Mouse (Mus musculus): ENCODE measurements around the gene Rbfox2.
"Not testable (repeated sequence)": the region's sequence is repeated elsewhere in the genome, so short reads cannot be mapped to it uniquely, and the experiment has no call there.

Gene Rbfox2

DNA sequence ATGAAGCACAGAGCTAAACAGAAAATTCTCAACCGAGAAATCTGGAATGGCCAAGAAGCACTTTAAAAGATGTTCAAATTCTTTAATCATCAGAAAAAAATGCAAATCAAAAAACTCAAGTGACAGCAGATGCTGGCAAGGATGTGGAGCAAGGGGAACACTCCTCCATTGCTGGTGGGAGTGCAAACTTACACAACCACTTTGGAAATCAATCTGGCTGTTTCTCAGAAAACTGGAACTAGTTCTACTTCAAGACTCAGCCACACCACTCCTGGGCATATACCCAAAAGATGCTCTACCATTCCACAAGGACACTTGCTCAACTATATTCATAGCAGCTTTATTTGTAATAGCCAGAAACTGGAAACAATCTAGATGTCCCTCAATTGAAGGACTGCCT lies 37.3 kb downstream of the Rbfox2 start:
- not testable (repeated sequence) for DNase-seq

DNA sequence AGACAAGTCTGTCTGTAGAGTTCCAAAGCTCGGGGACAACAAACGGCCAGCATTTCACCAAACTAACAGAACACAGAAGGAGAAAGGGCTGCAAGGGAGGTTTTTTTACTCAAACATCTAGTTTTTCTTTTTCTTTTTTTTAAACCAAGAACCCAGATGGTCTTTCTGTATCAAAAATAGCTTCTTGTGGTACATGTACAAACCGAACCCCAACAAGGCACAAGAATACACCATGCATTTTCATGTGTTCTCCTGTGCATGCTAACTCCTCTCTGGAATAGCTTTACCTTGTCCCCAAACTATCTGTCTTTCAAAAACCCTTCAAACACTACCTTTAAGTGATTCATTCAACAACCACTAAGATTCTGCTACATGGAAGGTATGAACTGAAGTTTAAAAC lies 38.4 kb downstream of the Rbfox2 start:
- no peak for DNase-seq

- DNase-seq: no peak
Measured at GRCm38 (mm10) chr15:77265318-77265717, 41.5 kb downstream of the Rbfox2 start.

- peak; percentile 29 for DNase-seq
Measured at GRCm38 (mm10) chr15:77264314-77264713, 42.5 kb downstream of the Rbfox2 start.

- DNase-seq: no peak
Measured at GRCm38 (mm10) chr15:77262782-77263181, 44.0 kb downstream of the Rbfox2 start.

GRCm38 (mm10) chr15:77257437-77258229 lies 49.2 kb downstream of the Rbfox2 start:
- DNase-seq: peak; percentile 65

DNA sequence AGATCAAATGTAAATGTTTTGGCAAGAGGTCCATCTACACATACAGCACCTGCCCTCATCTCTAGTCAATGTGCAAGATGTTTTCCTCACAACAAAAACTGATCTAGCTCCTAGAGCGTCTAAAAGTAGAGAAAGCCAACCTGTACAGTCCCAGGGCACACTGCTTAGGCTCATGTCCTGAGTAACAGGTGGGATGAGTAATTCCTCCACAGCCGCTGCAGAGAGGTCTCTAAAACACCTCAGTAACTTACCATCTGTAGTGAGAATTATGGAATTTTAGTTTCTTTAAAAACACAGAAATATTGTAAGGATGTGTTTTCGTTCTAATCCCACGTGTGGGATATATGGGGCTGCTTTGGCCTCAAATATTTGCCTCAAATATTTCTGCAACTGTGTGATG lies 50.0 kb downstream of the Rbfox2 start:
- DNase-seq: no peak

DNA sequence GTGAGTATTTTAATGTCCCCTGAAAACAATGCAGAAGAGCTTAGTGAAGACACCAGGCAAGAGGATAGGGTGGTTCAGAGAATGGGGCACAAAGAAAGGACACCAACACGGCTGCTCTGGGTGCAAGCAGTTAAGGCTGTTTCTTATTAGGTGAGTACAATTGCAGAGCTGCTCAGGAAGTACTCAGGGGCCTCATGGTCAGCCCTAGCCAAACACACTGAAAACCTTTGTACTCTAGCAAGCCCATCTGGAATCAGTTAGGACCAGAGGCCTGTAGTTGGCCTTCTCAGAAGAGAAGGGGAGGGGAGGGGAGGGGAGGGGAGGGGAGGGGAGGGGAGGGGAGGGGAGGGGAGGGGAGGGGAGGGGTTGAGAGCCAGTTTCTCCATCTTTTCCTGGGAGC lies 52.2 kb downstream of the Rbfox2 start:
- DNase-seq: no peak

- peak; percentile 51 for DNase-seq
Measured at GRCm38 (mm10) chr15:77254128-77254527, 52.7 kb downstream of the Rbfox2 start.

GRCm38 (mm10) chr15:77251706-77252105 lies 55.1 kb downstream of the Rbfox2 start:
- DNase-seq: no peak

- DNase-seq: no peak
Measured at GRCm38 (mm10) chr15:77250806-77251205, 56.0 kb downstream of the Rbfox2 start.

DNA sequence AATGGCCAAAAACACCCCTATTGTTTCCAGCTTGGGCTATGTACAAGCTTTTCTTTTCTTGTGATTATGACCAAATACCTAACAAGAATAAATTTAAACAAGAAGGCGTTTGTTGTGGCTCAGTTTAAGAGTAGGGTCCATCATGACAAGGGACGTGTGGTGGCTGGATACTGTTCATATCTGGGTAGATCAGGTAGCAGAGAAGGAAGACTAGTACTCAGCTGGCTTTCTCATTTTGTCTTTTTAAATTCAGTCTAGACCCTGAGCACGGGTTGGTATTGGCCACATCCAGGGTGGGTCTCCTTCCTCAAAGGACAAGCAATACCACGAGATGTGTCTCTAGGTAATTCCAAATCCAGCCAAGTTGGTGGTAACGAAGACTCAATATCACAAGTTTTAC lies 57.4 kb downstream of the Rbfox2 start:
- no peak for DNase-seq

DNA sequence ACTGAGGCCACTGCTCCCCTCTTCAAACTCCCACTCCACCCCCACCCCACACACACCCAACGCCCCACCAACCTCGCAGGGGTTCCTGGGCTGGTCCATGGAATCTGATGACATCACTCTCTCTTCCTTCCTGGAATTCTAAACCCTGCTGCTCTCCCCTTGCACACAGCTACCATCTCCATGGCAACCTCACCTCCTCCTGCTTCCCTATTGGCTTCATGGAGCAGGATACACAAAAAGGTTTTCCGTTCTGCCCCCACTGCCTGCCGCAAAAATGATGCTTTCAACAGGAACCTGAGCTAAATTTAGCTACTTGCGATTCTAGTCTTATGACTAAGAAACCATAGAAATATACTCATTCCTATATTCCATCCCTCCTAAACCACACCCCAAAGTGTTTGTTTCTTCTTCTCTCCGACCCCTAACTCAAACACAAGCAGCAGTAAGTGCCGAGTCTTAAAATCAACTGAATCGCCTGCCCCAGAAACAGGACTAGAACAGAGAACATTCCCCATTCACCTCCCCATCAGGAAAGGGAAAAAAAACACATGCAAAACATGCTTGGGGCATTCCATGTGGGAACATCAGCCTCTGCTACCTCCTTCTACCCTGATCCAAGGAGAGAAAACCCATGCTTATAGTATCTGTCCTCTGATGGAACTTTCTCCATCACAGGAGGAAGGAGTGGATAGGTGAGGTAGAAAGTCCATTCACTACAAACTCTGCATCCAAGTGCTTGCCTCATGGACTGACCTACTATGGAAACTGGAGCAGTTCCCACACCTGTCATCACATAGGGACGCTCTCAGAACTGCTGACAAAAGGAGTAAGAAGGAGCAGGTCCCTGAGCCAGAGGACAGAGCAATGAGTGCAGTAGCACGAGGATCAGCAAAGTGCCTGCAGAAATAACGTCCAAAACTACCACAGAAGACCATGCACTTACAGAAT lies 61.1 kb downstream of the Rbfox2 start:
- peak; percentile 69 for DNase-seq

DNA sequence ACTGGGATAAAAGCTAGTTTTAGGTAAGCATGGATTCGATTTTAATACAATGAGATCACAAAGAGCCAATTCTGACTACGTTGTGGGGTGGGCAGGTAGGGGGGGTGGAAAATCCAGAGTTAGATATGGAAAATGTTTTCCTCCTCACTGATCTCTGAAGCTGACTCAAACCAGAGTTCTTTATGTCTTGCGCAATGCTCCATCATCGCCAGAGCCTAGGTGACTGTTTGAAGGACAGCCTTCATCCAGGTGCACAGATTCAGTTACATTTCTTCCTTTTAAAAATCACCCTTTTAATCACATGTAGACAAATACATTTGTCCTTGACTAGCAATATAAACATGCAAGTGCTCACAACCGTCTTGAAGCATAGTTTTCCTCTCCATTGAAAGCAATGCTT lies 62.2 kb downstream of the Rbfox2 start:
- DNase-seq: no peak

DNA sequence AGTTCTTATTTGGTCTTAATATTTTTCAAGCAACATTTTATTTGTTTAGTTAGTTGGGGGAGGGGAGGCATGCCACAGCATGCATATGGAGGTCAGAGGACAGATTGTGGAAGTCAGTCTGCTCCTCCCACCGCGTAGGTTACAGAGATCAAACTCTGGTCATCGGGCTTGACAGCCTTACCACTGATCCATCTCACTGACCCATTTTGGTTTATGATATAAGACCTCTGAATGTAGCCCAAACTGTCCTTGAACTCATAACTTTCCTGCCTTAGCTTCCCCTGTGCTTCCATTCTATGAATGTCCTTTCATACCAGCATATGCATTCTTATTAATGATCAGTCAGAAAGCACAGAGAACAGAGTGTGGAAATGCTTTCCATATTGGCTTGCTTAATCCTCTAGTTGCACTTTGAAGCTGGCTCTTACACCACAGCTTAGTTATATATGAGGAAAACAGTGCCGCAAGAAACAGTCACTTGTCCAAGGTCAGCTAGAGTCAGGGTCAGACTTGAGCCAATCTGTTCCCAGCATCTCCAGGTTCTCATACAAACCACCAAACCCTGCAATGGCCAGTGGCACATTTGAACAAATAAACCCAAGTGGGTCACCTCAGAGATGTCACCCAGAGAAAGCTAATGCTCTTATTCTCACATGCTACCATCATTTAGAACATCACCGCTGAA lies 62.8 kb downstream of the Rbfox2 start:
- no peak for DNase-seq

GRCm38 (mm10) chr15:77240607-77241006 lies 66.2 kb downstream of the Rbfox2 start:
- DNase-seq: no peak

- DNase-seq: no peak
Measured at GRCm38 (mm10) chr15:77239564-77239963, 67.2 kb downstream of the Rbfox2 start.

DNA sequence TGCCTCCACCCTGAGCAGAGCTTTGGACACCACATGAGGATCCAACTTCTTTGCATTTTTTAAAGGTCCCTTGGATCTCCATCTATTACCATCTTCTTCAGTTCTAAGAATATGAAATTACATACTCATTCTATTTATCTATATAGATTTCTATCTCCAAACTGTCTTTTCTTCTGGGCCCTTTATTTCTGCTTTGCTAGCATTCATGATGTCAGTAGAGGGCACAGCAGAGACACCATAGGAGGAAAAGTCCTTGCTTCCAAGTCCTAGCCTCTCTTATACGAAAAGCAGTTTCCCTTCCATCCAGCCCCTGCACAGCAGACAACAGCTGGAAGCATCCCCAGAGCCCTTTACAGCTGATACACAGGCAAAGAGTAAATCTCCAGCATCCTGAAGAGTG lies 69.1 kb downstream of the Rbfox2 start:
- DNase-seq: no peak

DNA sequence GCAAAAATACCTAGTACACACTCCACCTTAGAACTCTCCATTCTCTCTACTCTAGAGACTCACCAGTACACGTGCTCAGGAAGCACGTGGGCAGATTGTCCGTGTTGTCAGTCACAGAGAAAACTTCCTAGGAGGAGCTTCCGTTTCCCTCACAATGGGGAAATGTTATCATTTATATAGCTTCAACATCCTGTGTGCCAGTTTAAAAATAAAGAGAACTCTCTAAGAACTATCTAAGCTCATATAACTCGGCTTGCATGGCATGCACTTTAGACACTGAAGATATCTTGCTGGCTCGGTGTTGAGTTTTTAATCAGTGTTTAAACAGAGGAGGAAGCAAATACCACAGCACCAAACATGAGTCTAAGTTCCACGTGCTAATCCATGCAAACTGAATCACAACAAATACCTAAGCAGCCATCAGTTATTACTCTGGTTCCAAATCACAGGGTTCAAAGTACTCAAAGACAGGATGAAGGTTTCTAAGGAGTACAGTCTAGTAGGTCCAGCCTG lies 70.7 kb downstream of the Rbfox2 start:
- DNase-seq: no peak

- no peak for DNase-seq
Measured at GRCm38 (mm10) chr15:77235551-77235950, 71.3 kb downstream of the Rbfox2 start.

DNA sequence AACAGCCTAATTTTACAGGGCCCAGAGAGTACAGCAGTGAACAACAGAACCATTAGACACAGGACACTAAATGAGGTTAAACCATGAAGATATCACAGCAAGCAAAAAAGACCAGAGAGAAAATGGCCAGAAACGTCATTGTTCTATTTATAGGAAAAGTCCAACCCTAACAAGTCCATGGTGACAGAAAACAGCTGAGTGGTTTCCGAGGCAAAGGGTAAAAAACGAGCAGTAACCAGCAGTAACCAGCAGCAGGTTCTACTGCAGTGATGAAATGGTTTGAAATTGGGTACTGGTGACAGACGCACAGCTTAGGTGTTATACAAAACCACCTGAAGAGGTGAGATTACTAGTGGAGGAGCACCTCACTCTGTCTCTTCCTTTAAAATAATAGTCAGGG lies 72.5 kb downstream of the Rbfox2 start:
- DNase-seq: no peak

- DNase-seq: no peak
Measured at GRCm38 (mm10) chr15:77230144-77230543, 76.7 kb downstream of the Rbfox2 start.

GRCm38 (mm10) chr15:77226831-77227354 lies 79.9 kb downstream of the Rbfox2 start:
- DNase-seq: no peak
